Mouse (Mus musculus) CH12.LX (cell line): ENCODE results near the gene Cenpk.
A peak's percentile ranks its signal among the peaks of the same experiment; 100 is the strongest.

Source experiments
- CTCF ChIP-seq, 2 experiments: IDR thresholded peaks in 1 of 2; conservative IDR thresholded peaks in 1 of 2; 2 replicates each; pipeline ENCODE4 v1.5.1; 2011 to 2012; ENCODE audit warnings: low read depth in 2 of 2, low read length in 2 of 2, improper control_type of control experiment in 1 of 2, inconsistent platforms in 1 of 2, mild to moderate bottlenecking in 1 of 2, moderate library complexity in 1 of 2
- ELF1 ChIP-seq: IDR thresholded peaks from 2 replicates; pipeline ENCODE4 v1.6.1; 2014; ENCODE audit warnings: low read depth, mild to moderate bottlenecking, inconsistent platforms, low read length, improper control_type of control experiment
- ETS1 ChIP-seq: conservative IDR thresholded peaks from 2 replicates; pipeline ENCODE4 v1.6.1; 2012; ENCODE audit warnings: low read depth, mild to moderate bottlenecking, inconsistent platforms, low read length, improper control_type of control experiment, moderate library complexity
- MYC ChIP-seq: IDR thresholded peaks from 2 replicates; pipeline ENCODE4 v1.6.1; 2011; ENCODE audit warnings: low read depth, mild to moderate bottlenecking, improper control_type of control experiment, low read length
- PAX5 ChIP-seq: IDR thresholded peaks from 2 replicates; pipeline ENCODE4 v1.6.1; 2012; ENCODE audit warnings: low read length, inconsistent platforms, mixed read lengths
- POLR2A ChIP-seq: IDR thresholded peaks from 2 replicates; pipeline ENCODE4 v1.6.1; 2011; ENCODE audit warnings: low read depth, mild to moderate bottlenecking, improper control_type of control experiment, low read length
- POLR2AphosphoS2 ChIP-seq: IDR thresholded peaks from 2 replicates; pipeline ENCODE4 v1.6.1; 2011; ENCODE audit warnings: low read depth, low read length, improper control_type of control experiment
- TBP ChIP-seq: conservative IDR thresholded peaks from 2 replicates; pipeline ENCODE4 v1.6.1; 2011; ENCODE audit warnings: low read depth, low read length, improper control_type of control experiment
- ZNF384 ChIP-seq: IDR thresholded peaks from 2 replicates; pipeline ENCODE4 v1.6.1; 2012; ENCODE audit warnings: low read depth, low read length, improper control_type of control experiment, inconsistent platforms

- no peak for TF ChIP-seq ETS1
- TF ChIP-seq TBP = no peak
- TF ChIP-seq ELF1 = 0 out of 2 replicates have a peak, but pooled peaks have one; percentile 36
- TF ChIP-seq ZNF384 = peak; percentile 87
- no peak for TF ChIP-seq PAX5
- TF ChIP-seq CTCF (conservative IDR thresholded peaks at IDR 0.05 in 1 of 2, IDR thresholded peaks at IDR 0.05 in 1 of 2; ENCODE audit: low read depth in 2 of 2, low read length in 2 of 2) = peak in 1 of 2 experiments; percentile 80; a peak in 2 of 4 replicates
- no peak for TF ChIP-seq POLR2AphosphoS2
- TF ChIP-seq POLR2A = no peak
- TF ChIP-seq MYC = peak; percentile 36; the same call in 1 of the 2 replicates
Measured at GRCm38 (mm10) chr13:104285031-104285431, 56.6 kb downstream of the Cenpk start.
